Mouse (Mus musculus) liver, postnatal 0 days (tissue): ENCODE data around the gene Nelfa. TPM values are rescaled to one million over a fixed set of nuclear protein-coding genes. Genes with fewer than 3 reads are reported as not detected.

Experiments used
- ATAC-seq: fragments of 200-750 bp; cut with Nextera tagmentation; 2 replicates; pipeline ENCODE4 v1.8.0; 2017; ENCODE audit warnings: mild to moderate bottlenecking, moderate library complexity
- DNase-seq: peaks from one replicate; pipeline ENCODE4 v3.0.0-alpha.2; 2016
- H3K27ac ChIP-seq: fragments of 300-500 bp; sonication (generic); 2 replicates; pipeline ENCODE4 v1.5.1; 2014; ENCODE audit warnings: antibody characterized with exemption, moderate library complexity, mild to moderate bottlenecking, low read depth
- H3K27me3 ChIP-seq: fragments of 300-500 bp; sonication (generic); 2 replicates; pipeline ENCODE4 v1.6.1; 2014; ENCODE audit warnings: low read length, control low read depth, mixed read lengths; ENCODE audit not compliant: insufficient read depth
- H3K36me3 ChIP-seq: fragments of 300-500 bp; sonication (generic); replicated peaks from 2 replicates; pipeline ENCODE4 v1.6.1; 2014; ENCODE audit warnings: mild to moderate bottlenecking, control low read depth, low read length, moderate library complexity, mixed read lengths; ENCODE audit not compliant: insufficient read depth
- H3K4me1 ChIP-seq: fragments of 300-500 bp; sonication (generic); 2 replicates; pipeline ENCODE4 v1.6.1; 2014; ENCODE audit warnings: antibody characterized with exemption, mild to moderate bottlenecking, control low read depth; ENCODE audit not compliant: insufficient read depth
- H3K4me2 ChIP-seq: fragments of 300-500 bp; sonication (generic); 2 replicates; pipeline ENCODE4 v1.6.1; 2014; ENCODE audit warnings: low read depth, mild to moderate bottlenecking, low read length, moderate library complexity, mixed read lengths
- H3K4me3 ChIP-seq: fragments of 300-500 bp; sonication (generic); 2 replicates; pipeline ENCODE4 v1.5.1; 2014; ENCODE audit warnings: low read depth, low read length
- H3K9ac ChIP-seq: fragments of 300-500 bp; sonication (generic); replicated peaks from 2 replicates; pipeline ENCODE4 v1.6.1; 2014; ENCODE audit warnings: mild to moderate bottlenecking, moderate library complexity
- H3K9me3 ChIP-seq: fragments of 300-500 bp; sonication (generic); 2 replicates; pipeline ENCODE4 v1.6.1; 2016; ENCODE audit warnings: mild to moderate bottlenecking, control low read depth, low read length, mixed read lengths
- CTCF ChIP-seq: sonication (generic); IDR thresholded peaks from 2 replicates; pipeline ENCODE4 v1.5.1; 2016; ENCODE audit warnings: antibody characterized with exemption, low read depth
- EP300 ChIP-seq: IDR thresholded peaks from 2 replicates; pipeline ENCODE4 v1.6.1; 2016; ENCODE audit warnings: antibody characterized with exemption, low read depth, mild to moderate bottlenecking
- WGBS: fragments of 180-500 bp; shearing (Covaris S2); extraction: QIAGEN DNeasy Blood & Tissue Kit; methylation state at CpG from one replicate; pipeline ENCODE4 v1.1.7; 2014; ENCODE audit not compliant: insufficient replicate concordance; 5-methylcytosine and 5-hydroxymethylcytosine counted together
- microRNA-seq: library from miRNA; unstranded; fragments of <30 nt; microRNA quantifications from one replicate; pipeline ENCODE4, GENCODE M21; 2016
- polyA plus RNA-seq: library from polyadenylated mRNA; unstranded; fragments of >200 nt; fragmentation: Nextera tagmentation; extraction: Ambion mirVana; gene quantifications from 2 replicates; pipeline ENCODE4 v1.2.1, GENCODE M21; 2015

Nelfa gene
- polyA plus RNA-seq, 1 experiment from 2014 or later: 13.0 TPM

DNA sequence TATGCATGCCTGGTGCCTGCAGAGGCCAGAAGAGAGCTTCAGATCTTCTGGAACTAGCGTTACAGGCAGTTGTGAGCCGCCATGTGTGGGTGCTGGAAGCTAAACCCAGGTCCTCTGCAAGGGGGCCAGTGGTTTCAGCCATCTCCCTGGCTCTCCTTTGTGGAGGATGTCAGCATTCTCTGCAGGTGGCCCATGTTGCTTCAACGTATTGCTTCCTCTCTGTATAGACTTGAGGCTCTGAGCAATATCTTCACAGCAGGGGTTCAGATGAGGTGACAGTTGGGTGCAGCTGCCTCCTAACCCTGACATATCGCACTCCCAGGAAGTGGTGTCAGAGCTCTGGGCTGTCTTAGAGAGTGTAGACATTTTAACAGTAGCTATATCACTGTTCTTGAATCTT lies 84.7 kb downstream of the Nelfa start:
- Histone ChIP-seq H3K4me1 (no peaks in the 10 kb centered on the region), H3K36me3 (peaks cover 41% of the 10 kb centered on the region), H3K27ac (no peak overlapping the region), H3K27me3 (no peaks in the 10 kb centered on the region), H3K9ac (no peak overlapping the region), H3K4me3 (no peak overlapping the region), H3K4me2 (no peak overlapping the region), H3K9me3 (no peaks in the 10 kb centered on the region)
- TF ChIP-seq EP300 (no peak), CTCF (no peak)
- 84% methylated on average over 4 of the region's 4 CpGs for WGBS
- ATAC-seq (no peak), DNase-seq (no peak)

Small RNAs within 50 kb of the gene (microRNA-seq; reads per million reads assigned to microRNA genes)
- gene Mir7024: 1.6 reads per million

Other genes starting within 250 kb of the Nelfa start
- 1.3 and 1.4 TPM in 2 replicates for gene Fgfr3, start 214.7 kb downstream of the Nelfa start, polyA plus RNA-seq
- 18.6 and 20.0 TPM in 2 replicates for gene Letm1, start 153.6 kb downstream of the Nelfa start, polyA plus RNA-seq
- gene Nsd2, start 115.7 kb downstream of the Nelfa start, polyA plus RNA-seq: 8.0 and 13.9 TPM in 2 replicates
- 3.6 and 6.0 TPM in 2 replicates for gene Gm1673, start 47.0 kb upstream of the Nelfa start, polyA plus RNA-seq
- 0.08 and 0.14 TPM in 2 replicates for gene Nat8l, start 59.6 kb upstream of the Nelfa start, polyA plus RNA-seq
- 0.38 and 0.47 TPM in 2 replicates for gene Poln, start 233.0 kb upstream of the Nelfa start, polyA plus RNA-seq
- 12.3 and 14.0 TPM in 2 replicates for gene Haus3, start 233.1 kb upstream of the Nelfa start, polyA plus RNA-seq